Mouse (Mus musculus) embryo, embryonic 10 days (tissue): ENCODE data around the gene Tsc22d4.

Experiments
- DNase-seq: peaks from one replicate; pipeline ENCODE4 v3.0.0-alpha.2; 2015; ENCODE audit warnings: low spot score

Gene Tsc22d4

DNA sequence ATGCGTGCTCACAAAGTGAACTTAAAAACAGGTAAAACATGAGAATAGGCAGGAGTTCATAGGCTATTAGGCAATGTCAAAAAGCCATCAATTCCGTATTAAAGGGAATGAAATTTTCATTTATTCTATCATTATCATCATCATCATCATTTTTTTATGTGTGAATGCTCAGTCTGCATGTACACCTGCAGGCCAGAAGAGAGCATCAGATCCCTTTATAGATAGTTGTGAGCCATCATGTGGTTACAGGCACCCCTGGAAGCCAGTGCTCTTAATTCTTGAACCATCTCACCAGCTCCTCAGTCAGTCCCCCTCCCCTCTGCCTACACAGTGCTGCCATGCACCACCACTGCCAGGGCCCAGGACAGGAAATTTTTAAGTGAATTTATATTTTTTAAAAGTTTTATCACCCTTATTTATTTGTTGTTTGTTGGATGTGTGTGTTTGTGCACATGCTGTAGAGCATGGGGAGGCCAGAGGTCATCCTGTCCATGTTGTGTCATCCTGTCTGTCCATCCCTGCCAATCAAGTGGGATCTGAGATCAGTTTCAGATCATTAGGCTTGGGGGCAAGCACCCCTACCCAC lies 43.5 kb downstream of the Tsc22d4 start:
- no peak for DNase-seq

DNA sequence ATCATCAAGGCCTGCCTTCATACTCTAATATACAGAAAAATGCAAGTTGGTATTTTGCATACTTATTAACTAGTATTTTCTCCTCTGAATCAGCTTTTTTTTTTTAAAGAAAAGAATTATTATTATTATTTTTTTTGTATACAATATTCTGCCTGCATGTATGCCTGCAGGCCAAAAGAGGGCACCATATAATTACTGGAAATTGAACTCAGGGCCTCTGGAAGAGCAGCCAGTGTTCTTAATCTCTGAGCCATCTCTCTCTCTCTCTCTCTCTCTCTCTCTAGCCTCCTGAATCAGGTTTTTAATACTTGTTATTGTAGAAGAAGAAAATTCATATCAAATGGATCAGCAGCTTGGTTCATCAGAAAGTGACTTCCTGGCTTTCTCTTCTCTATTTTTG lies 46.0 kb downstream of the Tsc22d4 start:
- DNase-seq, result no peak

DNA sequence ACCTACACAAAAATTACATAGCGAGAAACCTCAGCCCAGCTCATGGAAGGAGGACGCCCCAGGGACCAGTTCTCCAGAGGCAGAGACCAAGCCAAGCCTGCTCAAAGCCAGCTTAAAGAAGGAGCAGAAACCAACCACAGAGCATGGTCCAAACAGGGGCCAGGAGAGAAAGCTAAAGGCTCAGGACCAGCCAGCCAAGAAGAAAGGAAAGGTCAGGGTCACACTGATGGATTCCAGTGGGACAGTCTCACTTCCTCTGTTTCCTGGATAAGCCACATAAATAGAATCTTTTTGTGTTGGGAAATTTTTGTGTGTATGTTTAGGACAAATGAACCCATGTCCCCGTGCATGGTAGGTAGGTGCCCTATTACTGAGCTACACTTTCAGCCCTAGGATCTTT lies 51.1 kb downstream of the Tsc22d4 start:
- no peak for DNase-seq

DNA sequence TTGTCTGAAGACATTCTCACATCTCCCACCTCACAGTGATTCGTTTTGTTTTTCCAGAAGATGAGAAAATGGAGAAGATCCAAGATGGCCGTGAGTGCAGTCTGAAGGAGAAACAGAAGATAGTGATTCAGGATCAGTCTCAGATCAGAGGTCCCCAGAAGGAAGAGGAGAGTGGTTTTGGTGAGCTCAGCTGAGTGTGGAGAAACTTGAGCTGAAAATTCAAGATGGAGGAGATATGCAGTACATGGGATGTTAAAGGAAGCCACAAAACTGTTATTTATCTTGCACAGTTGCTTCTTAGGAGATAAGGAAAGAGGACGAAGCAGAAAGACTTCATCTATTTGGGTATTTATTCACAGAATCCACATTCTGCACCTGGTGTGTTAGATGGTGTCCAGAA lies 55.4 kb downstream of the Tsc22d4 start:
- no peak for DNase-seq

DNA sequence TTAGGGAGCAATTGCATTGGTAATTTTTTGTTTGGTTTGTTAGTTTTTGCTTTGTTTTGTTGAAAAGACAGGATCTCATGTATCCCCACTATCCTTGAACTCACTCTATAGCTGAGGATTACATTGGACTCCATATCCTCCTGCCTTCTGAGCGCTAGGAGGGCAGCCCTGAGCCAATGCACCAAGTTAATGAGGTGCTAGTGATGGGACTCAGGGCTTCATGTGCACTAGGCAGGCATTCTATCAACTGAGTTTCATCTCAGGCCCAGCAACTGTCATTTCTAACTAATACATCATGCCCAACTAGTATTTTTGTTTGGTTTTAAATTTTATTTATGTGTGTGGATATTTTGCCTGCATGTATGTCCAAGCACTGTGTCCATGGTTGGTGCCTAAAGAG lies 60.6 kb downstream of the Tsc22d4 start:
- no peak for DNase-seq

DNA sequence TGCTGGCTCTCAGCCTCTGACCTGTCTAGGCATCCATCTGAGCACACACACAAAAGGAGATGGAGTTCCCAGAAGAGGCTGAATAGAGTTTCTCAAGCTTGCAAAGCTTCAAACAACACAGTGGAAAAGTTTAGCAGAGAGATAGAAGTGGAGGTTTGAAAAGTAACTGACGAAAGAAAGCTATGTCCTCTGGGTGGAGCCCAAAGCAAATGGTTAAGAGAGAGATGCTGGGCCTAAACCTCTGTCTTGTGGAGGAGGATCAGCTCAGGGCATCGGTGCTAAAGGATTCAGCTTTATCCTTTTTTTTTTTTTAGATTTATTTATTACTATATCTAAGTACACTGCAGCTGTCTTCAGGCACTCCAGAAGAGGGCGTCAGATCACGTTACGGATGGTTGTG lies 62.8 kb downstream of the Tsc22d4 start:
- no peak for DNase-seq

DNA sequence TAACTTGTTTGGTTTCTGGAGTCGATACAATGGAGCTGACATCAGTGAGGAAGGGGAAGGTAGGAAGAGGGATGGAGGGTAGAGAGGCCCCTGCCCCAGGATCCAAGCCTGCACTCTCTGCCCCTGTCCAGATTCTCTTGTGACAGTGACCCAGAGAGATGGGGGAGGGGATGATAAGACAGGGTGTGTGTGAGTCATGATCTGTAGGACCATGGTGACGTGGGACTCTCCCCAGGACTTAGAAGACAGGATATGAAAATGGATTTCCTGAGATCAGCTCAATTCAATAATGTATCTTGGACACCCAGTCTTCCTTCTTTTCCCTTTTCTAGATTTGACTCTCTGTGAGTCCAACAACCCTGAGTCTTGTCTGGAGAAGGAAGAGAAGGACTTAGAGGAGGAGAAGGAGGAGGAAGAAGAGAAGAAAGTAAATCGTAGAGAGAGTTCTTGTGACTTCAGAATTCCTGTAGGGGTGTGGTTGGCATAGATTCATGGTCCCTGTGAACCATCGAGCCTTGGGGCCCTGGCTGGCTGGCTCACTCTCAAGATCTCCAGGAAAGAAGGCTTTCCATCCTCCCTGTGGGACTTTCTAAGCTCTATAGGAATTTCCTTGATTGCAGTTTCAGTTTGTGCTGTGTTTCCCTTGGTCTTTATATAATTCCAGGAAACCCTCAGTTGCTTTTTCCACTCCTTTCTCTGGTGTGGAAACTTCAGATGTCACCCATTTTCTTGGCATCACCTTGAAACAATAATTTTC lies 72.1 kb downstream of the Tsc22d4 start:
- no peak for DNase-seq
